Mouse (Mus musculus) liver, embryonic 14.5 days (tissue): ENCODE results near the gene Nptx1. TPM values are rescaled to one million over a fixed set of nuclear protein-coding genes. Genes with fewer than 3 reads are reported as not detected.

Experiments
- ATAC-seq: fragments of 200-750 bp; cut with Nextera tagmentation; 2 replicates; pipeline ENCODE4 v1.8.0; 2017; ENCODE audit warnings: moderate number of reproducible peaks, mild to moderate bottlenecking, moderate library complexity; ENCODE audit not compliant: insufficient read depth
- DNase-seq, 3 experiments: peaks; one replicate each; pipeline ENCODE4 v3.0.0-alpha.2; 2012 to 2013; ENCODE audit warnings: low read depth in 3 of 3, low spot score in 3 of 3
- H3K27ac ChIP-seq: fragments of 300-500 bp; sonication (generic); 2 replicates; pipeline ENCODE4 v1.5.1; 2014; ENCODE audit warnings: moderate library complexity, mild to moderate bottlenecking, control low read depth, inconsistent platforms
- H3K27me3 ChIP-seq: fragments of 300-500 bp; sonication (generic); 2 replicates; pipeline ENCODE4 v1.6.1; 2014; ENCODE audit warnings: mild to moderate bottlenecking, low read length, moderate library complexity; ENCODE audit not compliant: control insufficient read depth, insufficient read depth
- H3K36me3 ChIP-seq: fragments of 300-500 bp; sonication (generic); replicated peaks from 2 replicates; pipeline ENCODE4 v1.6.1; 2014; ENCODE audit warnings: low read depth; ENCODE audit not compliant: control insufficient read depth, insufficient read depth
- H3K4me1 ChIP-seq, 2 experiments: fragments of 200-500 bp in 1 of 2; fragments of 300-500 bp in 1 of 2; sonication (generic) in 1 of 2; replicated peaks; 2 replicates each; pipeline ENCODE4 v1.6.1; 2012 to 2014; ENCODE audit warnings: antibody characterized with exemption in 1 of 2, inconsistent platforms in 1 of 2, low read length in 1 of 2; ENCODE audit not compliant: control insufficient read depth in 2 of 2, insufficient read depth in 2 of 2
- H3K4me2 ChIP-seq: fragments of 300-500 bp; sonication (generic); 2 replicates; pipeline ENCODE4 v1.6.1; 2014; ENCODE audit warnings: low read depth, mild to moderate bottlenecking, control low read depth, moderate library complexity
- H3K4me3 ChIP-seq, 2 experiments: fragments of 200-500 bp in 1 of 2; fragments of 300-500 bp in 1 of 2; sonication (generic) in 1 of 2; 2 replicates each; pipeline ENCODE4 v1.5.1; 2012 to 2014; ENCODE audit warnings: low read depth in 2 of 2, low read length in 2 of 2, mild to moderate bottlenecking in 2 of 2, control low read depth in 1 of 2, inconsistent platforms in 1 of 2, moderate library complexity in 1 of 2; ENCODE audit not compliant: insufficient read depth in 1 of 2
- H3K9ac ChIP-seq: fragments of 300-500 bp; sonication (generic); replicated peaks from 2 replicates; pipeline ENCODE4 v1.6.1; 2014; ENCODE audit warnings: mild to moderate bottlenecking, control low read depth, moderate library complexity
- H3K9me3 ChIP-seq: fragments of 300-500 bp; sonication (generic); 2 replicates; pipeline ENCODE4 v1.6.1; 2016; ENCODE audit warnings: low read length, mixed read lengths; ENCODE audit not compliant: control insufficient read depth
- CTCF ChIP-seq: IDR thresholded peaks from 2 replicates; pipeline ENCODE4 v1.5.1; 2016; ENCODE audit warnings: antibody characterized with exemption, low read depth, control low read depth
- EP300 ChIP-seq: IDR thresholded peaks from 2 replicates; pipeline ENCODE4 v1.6.1; 2016; ENCODE audit warnings: antibody characterized with exemption, low read depth
- WGBS: fragments of 180-500 bp; shearing (Covaris S2); extraction: QIAGEN DNeasy Blood & Tissue Kit; methylation state at CpG from one replicate; pipeline ENCODE4 v1.1.7; 2014; ENCODE audit not compliant: insufficient replicate concordance; 5-methylcytosine and 5-hydroxymethylcytosine counted together
- polyA plus RNA-seq, 2 experiments: library from polyadenylated mRNA; depleted of rRNA in 1 of 2; stranded (reverse) in 1 of 2; unstranded in 1 of 2; fragments of >200 nt; fragmentation: Nextera tagmentation in 1 of 2; extraction: Ambion mirVana in 1 of 2; gene quantifications; 2 replicates each; pipeline versions ENCODE4 v1.2.1 to v1.2.3; 2012 to 2014

Nptx1 gene
- polyA plus RNA-seq, 2 experiments = not detected

DNA sequence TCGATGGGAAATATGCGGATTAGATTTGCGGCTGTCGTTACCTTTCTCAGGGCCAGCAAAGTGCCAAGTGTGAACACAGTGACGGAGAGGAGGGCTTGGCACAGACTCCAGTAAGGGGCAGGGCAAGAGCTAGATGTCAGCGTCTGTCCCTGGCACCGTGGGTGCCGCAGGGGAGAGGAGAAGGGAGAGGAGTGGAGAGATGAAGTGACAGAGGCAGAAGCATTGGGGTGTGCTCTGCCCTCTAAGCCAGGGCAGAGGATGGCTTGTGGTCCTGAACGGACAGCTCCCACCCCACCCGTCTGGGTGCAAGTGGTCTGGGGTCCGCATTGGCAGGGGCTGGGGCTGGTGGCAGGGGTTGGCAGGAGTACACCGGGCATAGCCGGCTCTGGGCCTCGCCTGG, 7.6 kb downstream of the Nptx1 start:
- H3K9ac ChIP-seq = no peak overlapping the region
- no peaks in the 10 kb centered on the region for H3K36me3 ChIP-seq
- H3K27ac ChIP-seq = no peak overlapping the region
- WGBS = 29% methylated on average over 14 of the region's 14 CpGs
- H3K4me1 ChIP-seq = no peaks in the 10 kb centered on the region
- H3K4me2 ChIP-seq = no peak overlapping the region
- no peaks in the 10 kb centered on the region for H3K9me3 ChIP-seq
- no peak overlapping the region for H3K4me3 ChIP-seq
- peaks cover 11% of the 10 kb centered on the region for H3K27me3 ChIP-seq
- TF ChIP-seq CTCF (no peak), EP300 (no peak)
- ATAC-seq (no peak), DNase-seq (no peak)

DNA sequence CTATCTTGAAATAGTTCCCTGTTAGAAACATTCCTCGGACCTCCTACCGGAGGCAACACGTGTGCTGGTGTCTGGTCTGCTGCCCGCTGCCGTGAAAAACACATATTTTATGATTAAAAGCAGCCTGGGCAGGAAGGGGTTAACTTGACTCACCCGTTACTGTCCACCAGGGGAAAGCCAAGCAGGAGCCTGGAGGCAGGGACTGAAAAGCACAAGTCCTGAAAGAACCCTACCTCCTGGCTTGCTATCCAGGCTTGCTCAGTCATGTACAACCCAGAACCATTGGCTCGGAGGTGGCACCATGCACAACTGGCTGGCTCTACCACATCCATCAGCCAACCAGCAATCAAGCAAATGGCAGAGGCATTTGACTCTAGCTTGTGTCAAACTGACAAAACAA, 13.8 kb downstream of the Nptx1 start:
- no peak overlapping the region for H3K4me2 ChIP-seq
- H3K4me1 ChIP-seq = no peaks in the 10 kb centered on the region
- H3K4me3 ChIP-seq = no peak overlapping the region
- no peaks in the 10 kb centered on the region for H3K27me3 ChIP-seq
- no peaks in the 10 kb centered on the region for H3K9me3 ChIP-seq
- no peak for DNase-seq
- no peak for TF ChIP-seq EP300
- no peak for TF ChIP-seq CTCF
- ATAC-seq = no peak
- H3K27ac ChIP-seq = no peak overlapping the region
- no peak overlapping the region for H3K9ac ChIP-seq
- WGBS = 54% methylated on average over 7 of the region's 7 CpGs
- no peaks in the 10 kb centered on the region for H3K36me3 ChIP-seq

DNA sequence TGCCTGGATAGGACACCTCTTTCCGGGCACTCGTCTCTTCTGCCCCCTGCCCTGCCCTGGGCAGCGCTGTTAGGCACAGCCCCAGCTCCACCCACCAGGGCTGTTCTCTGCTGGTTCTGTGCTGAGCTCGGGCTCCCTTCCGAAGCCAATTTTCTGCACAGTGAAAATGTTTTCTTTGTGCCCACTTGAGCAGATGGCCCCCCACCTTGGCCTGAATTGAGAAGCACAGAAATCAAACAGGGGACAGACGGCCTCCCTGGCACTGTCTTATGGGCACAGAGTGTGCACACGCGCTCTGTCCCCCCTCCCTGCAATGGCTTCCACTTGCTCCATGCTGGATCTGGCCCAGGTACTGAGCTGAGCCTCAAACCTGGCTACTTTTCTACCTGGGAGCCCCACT, 15.1 kb downstream of the Nptx1 start:
- no peaks in the 10 kb centered on the region for H3K27me3 ChIP-seq
- ATAC-seq (no peak), DNase-seq (no peak)
- H3K4me3 ChIP-seq = no peak overlapping the region
- H3K4me1 ChIP-seq = no peaks in the 10 kb centered on the region
- H3K9me3 ChIP-seq = no peaks in the 10 kb centered on the region
- 49% methylated on average over 8 of the region's 8 CpGs for WGBS
- no peaks in the 10 kb centered on the region for H3K36me3 ChIP-seq
- H3K9ac ChIP-seq = no peak overlapping the region
- H3K27ac ChIP-seq = no peak overlapping the region
- TF ChIP-seq CTCF (no peak), EP300 (no peak)
- H3K4me2 ChIP-seq = no peak overlapping the region

DNA sequence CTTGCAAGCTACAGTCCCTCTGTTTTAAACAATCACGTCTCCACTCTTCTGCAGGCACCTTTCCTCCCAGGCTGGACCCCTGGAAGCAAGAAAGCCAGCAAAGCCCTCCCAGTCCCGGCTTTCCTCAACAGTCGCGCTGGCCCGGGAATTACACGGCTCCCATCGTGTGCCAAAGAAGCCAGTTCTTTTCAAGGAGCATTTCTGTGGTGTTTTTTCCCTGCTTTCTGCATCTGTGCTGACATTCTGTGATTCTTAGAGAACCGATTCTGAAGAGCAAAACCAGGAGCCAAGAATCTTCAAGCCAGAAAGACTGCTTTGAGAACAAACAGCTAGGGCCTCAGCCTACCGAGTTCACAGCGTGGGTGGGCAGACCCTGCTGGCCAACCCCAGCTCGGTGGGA, 18.6 kb downstream of the Nptx1 start:
- H3K27ac ChIP-seq = no peak overlapping the region
- no peaks in the 10 kb centered on the region for H3K4me1 ChIP-seq
- ATAC-seq = no peak
- 48% methylated on average over 11 of the region's 11 CpGs for WGBS
- no peak overlapping the region for H3K9ac ChIP-seq
- no peaks in the 10 kb centered on the region for H3K9me3 ChIP-seq
- H3K27me3 ChIP-seq = no peaks in the 10 kb centered on the region
- DNase-seq = no peak
- no peak overlapping the region for H3K4me2 ChIP-seq
- H3K4me3 ChIP-seq = no peak overlapping the region
- no peaks in the 10 kb centered on the region for H3K36me3 ChIP-seq
- no peak for TF ChIP-seq EP300
- TF ChIP-seq CTCF = no peak

DNA sequence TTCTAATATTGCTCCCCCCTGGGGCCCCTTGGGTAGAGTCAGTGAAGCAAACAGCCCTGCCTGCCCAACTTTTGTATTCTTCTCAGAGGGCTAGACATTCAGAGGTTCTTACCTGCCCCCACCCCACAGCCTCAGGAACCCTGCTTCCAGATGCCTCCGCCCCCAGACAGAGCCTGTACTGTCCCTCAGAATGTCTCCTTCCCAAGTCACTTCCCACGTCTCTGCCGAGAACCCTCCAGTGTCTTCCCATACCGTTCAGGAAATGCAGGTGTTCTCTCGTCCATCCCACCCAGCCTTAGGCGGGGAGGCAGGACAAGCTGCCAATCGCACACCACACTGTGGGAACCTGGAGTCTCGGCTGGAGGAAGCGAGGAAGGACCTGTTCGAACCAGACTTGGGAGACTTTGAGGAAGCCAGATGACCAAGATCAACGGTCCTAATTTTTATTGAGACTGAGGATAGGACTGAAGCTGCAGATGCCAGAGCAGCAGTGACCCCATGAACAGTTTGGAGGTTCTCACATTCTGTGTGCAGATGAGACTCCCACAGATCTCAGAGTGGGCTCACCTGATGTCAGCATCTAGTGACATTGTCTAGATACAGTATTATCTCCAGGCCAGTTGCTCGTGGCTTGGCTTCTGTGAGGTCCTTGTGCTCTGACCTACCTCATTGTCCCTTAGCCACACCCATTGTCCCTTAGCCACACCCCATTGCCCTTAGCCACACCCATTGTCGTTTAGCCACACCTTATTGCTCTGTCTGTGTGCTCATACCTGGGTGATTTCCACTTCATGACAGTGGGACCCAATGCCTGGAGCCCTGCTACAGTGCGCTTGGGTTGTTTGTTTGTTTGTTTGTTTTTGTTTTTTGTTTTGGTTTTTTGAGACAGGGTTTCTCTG, 21.2 kb downstream of the Nptx1 start:
- TF ChIP-seq CTCF (no peak), EP300 (no peak)
- no peaks in the 10 kb centered on the region for H3K4me1 ChIP-seq
- no peaks in the 10 kb centered on the region for H3K36me3 ChIP-seq
- ATAC-seq (no peak), DNase-seq (no peak)
- H3K4me3 ChIP-seq = no peak overlapping the region
- H3K9ac ChIP-seq = no peak overlapping the region
- no peaks in the 10 kb centered on the region for H3K27me3 ChIP-seq
- H3K9me3 ChIP-seq = no peaks in the 10 kb centered on the region
- H3K27ac ChIP-seq = no peak overlapping the region
- no peak overlapping the region for H3K4me2 ChIP-seq
- 58% methylated on average over 14 of the region's 14 CpGs for WGBS
